Mouse (Mus musculus) liver, embryonic 16.5 days (tissue): ENCODE data around the gene Synj2. TPM values are rescaled to one million over a fixed set of nuclear protein-coding genes. Genes with fewer than 3 reads are reported as not detected.

ENCODE experiments used
- ATAC-seq: fragments of 200-750 bp; cut with Nextera tagmentation; 2 replicates; pipeline ENCODE4 v1.8.0; 2017; ENCODE audit warnings: low read depth, mild to moderate bottlenecking, moderate number of reproducible peaks, moderate library complexity
- H3K27ac ChIP-seq: fragments of 300-500 bp; sonication (generic); 2 replicates; pipeline ENCODE4 v1.5.1; 2014; ENCODE audit warnings: mild to moderate bottlenecking, low read length
- H3K27me3 ChIP-seq: fragments of 300-500 bp; sonication (generic); 2 replicates; pipeline ENCODE4 v1.6.1; 2014; ENCODE audit warnings: low read depth, low read length, mixed read lengths; ENCODE audit not compliant: control insufficient read depth, insufficient read depth
- H3K36me3 ChIP-seq: fragments of 300-500 bp; sonication (generic); 2 replicates; pipeline ENCODE4 v1.6.1; 2014; ENCODE audit warnings: mild to moderate bottlenecking; ENCODE audit not compliant: control insufficient read depth, insufficient read depth
- H3K4me1 ChIP-seq: fragments of 300-500 bp; sonication (generic); 2 replicates; pipeline ENCODE4 v1.6.1; 2014; ENCODE audit warnings: low read depth, low read length, mixed read lengths; ENCODE audit not compliant: control insufficient read depth
- H3K4me2 ChIP-seq: fragments of 300-500 bp; sonication (generic); 2 replicates; pipeline ENCODE4 v1.6.1; 2014; ENCODE audit warnings: low read depth, low read length, mixed read lengths
- H3K4me3 ChIP-seq: fragments of 300-500 bp; sonication (generic); 2 replicates; pipeline ENCODE4 v1.5.1; 2014; ENCODE audit warnings: low read depth, mild to moderate bottlenecking, low read length
- H3K9ac ChIP-seq: fragments of 300-500 bp; sonication (generic); 2 replicates; pipeline ENCODE4 v1.6.1; 2014; ENCODE audit warnings: low read depth, low read length
- H3K9me3 ChIP-seq: fragments of 300-500 bp; sonication (generic); replicated peaks from 2 replicates; pipeline ENCODE4 v1.6.1; 2016; ENCODE audit warnings: low read length; ENCODE audit not compliant: control insufficient read depth
- WGBS: fragments of 180-500 bp; shearing (Covaris S2); extraction: QIAGEN DNeasy Blood & Tissue Kit; methylation state at CpG from one replicate; pipeline ENCODE4 v1.1.7; 2014; ENCODE audit not compliant: insufficient replicate concordance; 5-methylcytosine and 5-hydroxymethylcytosine counted together
- polyA plus RNA-seq: library from polyadenylated mRNA; unstranded; fragments of >200 nt; fragmentation: Nextera tagmentation; extraction: Ambion mirVana; gene quantifications from 2 replicates; pipeline ENCODE4 v1.2.1, GENCODE M21; 2015

The Synj2 gene
- polyA plus RNA-seq, 1 experiment from 2014 or later = 3.0 TPM

GRCm38 (mm10) chr17:5984700-5985231, 43.7 kb downstream of the Synj2 start:
- Histone ChIP-seq H3K27me3 (no peaks in the 10 kb centered on the region), H3K36me3 (no peaks in the 10 kb centered on the region), H3K4me1 (no peaks in the 10 kb centered on the region), H3K27ac (no peak overlapping the region), H3K9me3 (no peaks in the 10 kb centered on the region), H3K4me2 (no peak overlapping the region), H3K9ac (no peak overlapping the region), H3K4me3 (no peak overlapping the region)
- WGBS = 57% methylated on average over 13 of the region's 13 CpGs
- ATAC-seq = no peak

DNA sequence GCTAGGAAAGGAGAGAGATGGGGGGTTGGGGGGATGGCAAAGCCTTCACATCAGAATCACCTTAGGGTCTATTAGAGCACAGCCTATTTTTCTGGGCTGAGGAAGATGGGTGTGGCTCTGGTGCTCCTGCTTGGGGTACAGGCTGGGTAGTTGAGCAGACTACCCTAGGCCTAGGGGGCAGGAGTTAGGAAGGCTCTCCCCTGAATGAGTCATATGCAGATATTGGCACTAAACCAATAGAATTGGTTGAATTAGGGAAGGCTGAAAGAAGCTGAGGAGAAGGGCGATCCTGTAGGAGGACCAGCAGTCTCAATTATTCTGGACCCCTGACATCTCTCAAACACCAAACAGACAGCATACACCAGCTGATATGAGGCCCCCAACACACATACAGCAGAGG, 44.2 kb downstream of the Synj2 start:
- no peak overlapping the region for H3K27ac ChIP-seq
- H3K4me3 ChIP-seq = no peak overlapping the region
- no peaks in the 10 kb centered on the region for H3K36me3 ChIP-seq
- H3K4me2 ChIP-seq = no peak overlapping the region
- ATAC-seq = no peak
- H3K9me3 ChIP-seq = no peaks in the 10 kb centered on the region
- no peaks in the 10 kb centered on the region for H3K4me1 ChIP-seq
- WGBS = 62% methylated on average over 1 of the region's 1 CpGs
- no peaks in the 10 kb centered on the region for H3K27me3 ChIP-seq
- H3K9ac ChIP-seq = no peak overlapping the region

GRCm38 (mm10) chr17:5987271-5988056, 46.4 kb downstream of the Synj2 start:
- Histone ChIP-seq H3K9ac (no peak overlapping the region), H3K4me1 (no peaks in the 10 kb centered on the region), H3K9me3 (no peaks in the 10 kb centered on the region), H3K27me3 (no peaks in the 10 kb centered on the region), H3K4me3 (no peak overlapping the region), H3K36me3 (no peaks in the 10 kb centered on the region), H3K4me2 (no peak overlapping the region), H3K27ac (no peak overlapping the region)
- ATAC-seq = no peak
- 32% methylated on average over 11 of the region's 11 CpGs for WGBS

- 62% methylated on average over 4 of the region's 4 CpGs for WGBS
- Histone ChIP-seq H3K9ac (no peak overlapping the region), H3K9me3 (no peaks in the 10 kb centered on the region), H3K27ac (no peak overlapping the region), H3K36me3 (no peaks in the 10 kb centered on the region), H3K4me2 (no peak overlapping the region), H3K27me3 (no peaks in the 10 kb centered on the region), H3K4me3 (no peak overlapping the region), H3K4me1 (no peaks in the 10 kb centered on the region)
- no peak for ATAC-seq
Measured at GRCm38 (mm10) chr17:5988102-5988501, 47.0 kb downstream of the Synj2 start.

DNA sequence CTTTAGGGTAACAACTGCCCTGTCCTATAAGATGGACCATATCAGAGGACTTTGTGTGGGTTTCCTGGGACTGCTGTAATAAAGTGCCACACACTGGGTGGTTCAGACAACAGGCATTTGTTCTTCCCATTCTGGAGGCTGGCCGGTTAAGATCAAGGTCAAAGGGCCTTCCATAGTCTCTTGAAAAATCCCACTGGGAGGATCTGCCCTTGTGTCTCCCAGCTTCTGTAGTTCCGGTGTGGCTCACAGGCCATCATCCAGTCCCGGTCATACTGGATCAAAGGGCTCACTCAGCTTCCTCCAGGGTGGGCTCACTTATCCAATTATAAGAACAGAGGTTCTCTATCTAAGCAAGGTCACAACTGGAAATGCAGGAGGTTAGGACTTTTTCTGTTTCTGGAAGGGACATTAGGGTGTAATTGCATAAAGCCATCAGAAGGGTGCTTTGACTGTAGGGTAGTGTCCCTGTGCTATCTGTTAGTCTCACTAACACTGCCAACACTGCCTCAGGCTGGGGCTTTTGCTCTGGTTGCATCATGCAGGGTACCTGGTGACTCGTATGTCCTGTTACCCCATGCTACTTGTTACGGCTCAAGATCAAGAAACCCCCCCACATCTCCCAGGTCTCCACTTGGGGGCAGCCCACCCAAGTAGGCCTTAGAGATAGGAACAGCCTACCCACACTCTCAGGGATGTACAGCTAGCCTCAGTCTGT, 51.9 kb downstream of the Synj2 start:
- no peak overlapping the region for H3K4me3 ChIP-seq
- H3K36me3 ChIP-seq = no peaks in the 10 kb centered on the region
- no peaks in the 10 kb centered on the region for H3K9me3 ChIP-seq
- no peaks in the 10 kb centered on the region for H3K27me3 ChIP-seq
- no peaks in the 10 kb centered on the region for H3K4me1 ChIP-seq
- no peak overlapping the region for H3K4me2 ChIP-seq
- no peak overlapping the region for H3K9ac ChIP-seq
- no peak for ATAC-seq
- 68% methylated on average over 5 of the region's 5 CpGs for WGBS
- H3K27ac ChIP-seq = no peak overlapping the region

- Histone ChIP-seq H3K36me3 (no peaks in the 10 kb centered on the region), H3K4me1 (no peaks in the 10 kb centered on the region), H3K9me3 (no peaks in the 10 kb centered on the region), H3K4me3 (no peak overlapping the region), H3K4me2 (no peak overlapping the region), H3K9ac (no peak overlapping the region), H3K27me3 (no peaks in the 10 kb centered on the region), H3K27ac (no peak overlapping the region)
- 68% methylated on average over 3 of the region's 3 CpGs for WGBS
- ATAC-seq = no peak
Measured at GRCm38 (mm10) chr17:5993581-5994260, 52.6 kb downstream of the Synj2 start.

DNA sequence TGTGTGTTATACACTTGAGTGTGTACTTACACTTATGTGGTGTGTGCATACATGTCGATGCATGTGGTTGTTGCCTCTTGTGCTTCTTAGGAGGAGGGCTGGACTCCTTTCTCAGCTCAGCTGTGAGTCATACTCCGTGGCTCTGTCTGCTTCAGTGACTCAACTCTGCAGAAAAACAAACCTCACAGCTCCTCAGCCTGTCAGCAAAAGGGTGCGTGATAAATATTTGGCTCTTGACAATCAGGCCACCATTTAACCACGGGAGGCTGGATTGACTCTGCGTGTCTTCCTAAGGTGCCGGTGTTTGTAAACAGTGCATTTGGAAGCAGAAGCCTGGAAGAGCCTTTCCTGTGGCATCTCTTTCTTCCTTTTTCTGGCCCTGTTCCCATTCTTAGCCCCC, 53.5 kb downstream of the Synj2 start:
- Histone ChIP-seq H3K4me1 (no peaks in the 10 kb centered on the region), H3K27ac (no peak overlapping the region), H3K9me3 (no peaks in the 10 kb centered on the region), H3K27me3 (no peaks in the 10 kb centered on the region), H3K36me3 (no peaks in the 10 kb centered on the region), H3K4me3 (no peak overlapping the region), H3K9ac (no peak overlapping the region), H3K4me2 (no peak overlapping the region)
- no peak for ATAC-seq
- WGBS = 64% methylated on average over 6 of the region's 6 CpGs

DNA sequence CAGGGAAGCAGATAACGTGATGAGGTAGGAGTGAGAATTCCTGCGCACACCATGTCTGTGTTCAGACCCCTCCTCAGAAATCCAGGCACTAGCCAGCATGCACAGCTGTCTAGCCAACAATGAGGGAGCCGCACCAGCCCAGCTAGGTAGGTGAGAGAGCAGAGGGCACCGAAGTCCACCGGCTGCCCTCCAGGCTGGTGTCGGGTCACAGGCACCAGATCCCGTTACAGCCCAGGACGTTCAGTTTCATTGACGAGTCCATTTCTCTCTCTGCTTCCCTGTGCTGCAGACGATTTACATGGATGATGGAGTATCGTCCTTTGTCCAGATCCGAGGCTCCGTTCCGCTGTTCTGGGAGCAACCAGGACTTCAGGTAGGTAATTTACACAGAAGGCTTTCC, 55.5 kb downstream of the Synj2 start:
- H3K9me3 ChIP-seq = no peaks in the 10 kb centered on the region
- 74% methylated on average over 14 of the region's 14 CpGs for WGBS
- no peak overlapping the region for H3K27ac ChIP-seq
- H3K27me3 ChIP-seq = no peaks in the 10 kb centered on the region
- no peak for ATAC-seq
- no peak overlapping the region for H3K9ac ChIP-seq
- no peaks in the 10 kb centered on the region for H3K36me3 ChIP-seq
- no peak overlapping the region for H3K4me2 ChIP-seq
- no peaks in the 10 kb centered on the region for H3K4me1 ChIP-seq
- no peak overlapping the region for H3K4me3 ChIP-seq
